Mouse (Mus musculus) neural tube, embryonic 12.5 days (tissue): ENCODE measurements around the gene Gm11361. TPM values are rescaled to one million over a fixed set of nuclear protein-coding genes. Genes with fewer than 3 reads are reported as not detected.
A peak's percentile ranks its signal among the peaks of the same experiment; 100 is the strongest.

ENCODE experiments used
- ATAC-seq: fragments of 200-750 bp; cut with Nextera tagmentation; 2 replicates; pipeline ENCODE4 v1.8.0; 2017; ENCODE audit warnings: low read depth, mild to moderate bottlenecking, moderate TSS enrichment, moderate library complexity; ENCODE audit not compliant: low FRiP score
- H3K27ac ChIP-seq: fragments of 300-500 bp; sonication (generic); 2 replicates; pipeline ENCODE4 v1.5.1; 2016
- H3K27me3 ChIP-seq: fragments of 300-500 bp; sonication (generic); replicated peaks from 2 replicates; pipeline ENCODE4 v1.6.1; 2016; ENCODE audit warnings: mild to moderate bottlenecking
- H3K36me3 ChIP-seq: fragments of 300-500 bp; sonication (generic); 2 replicates; pipeline ENCODE4 v1.6.1; 2016; ENCODE audit warnings: mild to moderate bottlenecking
- H3K4me1 ChIP-seq: fragments of 300-500 bp; sonication (generic); 2 replicates; pipeline ENCODE4 v1.6.1; 2016
- H3K4me2 ChIP-seq: fragments of 300-500 bp; sonication (generic); replicated peaks from 2 replicates; pipeline ENCODE4 v1.6.1; 2016; ENCODE audit warnings: mild to moderate bottlenecking
- H3K4me3 ChIP-seq: fragments of 300-500 bp; sonication (generic); 2 replicates; pipeline ENCODE4 v1.5.1; 2016
- H3K9ac ChIP-seq: fragments of 300-500 bp; sonication (generic); 2 replicates; pipeline ENCODE4 v1.6.1; 2016; ENCODE audit warnings: mild to moderate bottlenecking
- H3K9me3 ChIP-seq: fragments of 300-500 bp; sonication (generic); 2 replicates; pipeline ENCODE4 v1.6.1; 2016; ENCODE audit warnings: mild to moderate bottlenecking
- WGBS: fragments of 180-500 bp; shearing (Covaris S2); methylation state at CpG from one replicate; pipeline ENCODE4 v1.1.7; 2016; 5-methylcytosine and 5-hydroxymethylcytosine counted together
- polyA plus RNA-seq: library from polyadenylated mRNA; unstranded; fragments of >200 nt; fragmentation: Nextera tagmentation; extraction: Ambion mirVana; gene quantifications from 2 replicates; pipeline ENCODE4 v1.2.1, GENCODE M21; 2016

Gm11361 gene
- polyA plus RNA-seq = 1.2 and 1.8 TPM in 2 replicates

DNA sequence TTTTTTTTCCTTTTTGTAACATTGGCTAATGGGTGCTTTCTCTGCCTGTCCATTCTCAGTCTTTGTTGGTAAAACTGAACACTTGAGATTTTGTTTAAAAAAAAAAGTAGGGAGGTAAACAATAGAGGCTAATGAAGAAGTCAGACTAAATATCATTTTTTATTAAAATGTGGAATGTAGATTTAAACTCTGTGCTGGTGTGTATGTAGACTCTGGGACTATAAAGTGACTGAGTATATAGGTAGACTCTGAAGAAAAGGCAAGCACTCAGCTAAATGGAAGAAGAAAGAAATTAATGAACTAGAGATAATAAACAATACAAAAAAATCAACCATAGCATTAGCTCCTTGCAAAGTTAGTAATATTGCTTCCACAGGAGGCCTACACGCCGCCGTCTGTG is at the start of gene Gm11361:
Gm11361 (plus strand) TSS at position 301 of the 400 bp plus-strand sequence.
- H3K27me3 ChIP-seq = no peaks in the 10 kb centered on the region
- H3K4me3 ChIP-seq = no peak within 1 kb of the TSS
- no peak for ATAC-seq
- H3K27ac ChIP-seq = no peak within 1 kb of the TSS
- no peak within 1 kb of the TSS for H3K4me2 ChIP-seq
- H3K4me1 ChIP-seq = no peaks in the 10 kb centered on the region
- no peaks in the 10 kb centered on the region for H3K9me3 ChIP-seq
- H3K36me3 ChIP-seq = no peaks in the 10 kb centered on the region
- H3K9ac ChIP-seq = no peak within 1 kb of the TSS
- 94% methylated on average over 3 of the region's 3 CpGs for WGBS

DNA sequence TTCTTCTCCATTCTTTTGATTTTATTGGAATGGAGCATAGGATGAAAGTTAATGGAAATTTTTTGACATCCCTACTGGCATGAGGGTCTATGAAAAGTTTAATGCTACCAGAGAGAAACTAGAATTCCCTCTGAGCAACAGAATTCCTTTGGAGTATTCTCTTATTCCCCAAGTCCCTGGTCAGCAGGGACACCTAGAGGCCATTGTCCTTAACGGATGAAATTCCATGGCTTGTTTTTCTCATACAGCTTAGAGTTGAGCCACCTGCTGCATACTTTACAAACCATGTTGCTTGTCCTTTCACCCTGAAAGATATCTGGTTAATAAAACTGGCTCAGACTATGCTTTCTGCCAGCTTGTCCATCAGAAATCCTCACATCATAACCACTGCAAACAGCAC is 7.1 kb downstream of the Gm11361 start:
- no peaks in the 10 kb centered on the region for H3K27me3 ChIP-seq
- H3K36me3 ChIP-seq = no peaks in the 10 kb centered on the region
- no peaks in the 10 kb centered on the region for H3K4me1 ChIP-seq
- H3K9ac ChIP-seq = no peak overlapping the region
- ATAC-seq = no peak
- H3K4me3 ChIP-seq = no peak overlapping the region
- H3K4me2 ChIP-seq = no peak overlapping the region
- WGBS = 22% methylated on average over 1 of the region's 1 CpGs
- no peaks in the 10 kb centered on the region for H3K9me3 ChIP-seq
- no peak overlapping the region for H3K27ac ChIP-seq

DNA sequence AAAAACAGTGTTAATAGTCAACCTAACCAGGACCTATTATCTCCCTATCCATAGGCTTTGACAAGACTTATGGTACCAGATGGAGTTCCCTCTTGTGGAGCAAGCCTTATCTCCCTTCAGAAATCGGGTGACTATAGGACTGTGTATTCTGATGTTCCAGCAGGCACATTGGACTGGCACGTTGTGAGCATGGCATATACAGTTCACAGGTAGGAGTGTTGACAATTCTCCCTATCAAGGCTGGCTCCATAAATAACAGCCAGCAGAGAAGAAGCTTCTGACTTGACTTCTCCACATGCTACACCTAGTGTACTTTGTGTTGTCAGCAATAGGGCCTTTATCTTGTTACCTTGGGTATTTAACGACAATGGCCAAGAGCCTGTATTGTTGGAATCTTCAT is 30.0 kb downstream of the Gm11361 start:
- ATAC-seq = no peak

DNA sequence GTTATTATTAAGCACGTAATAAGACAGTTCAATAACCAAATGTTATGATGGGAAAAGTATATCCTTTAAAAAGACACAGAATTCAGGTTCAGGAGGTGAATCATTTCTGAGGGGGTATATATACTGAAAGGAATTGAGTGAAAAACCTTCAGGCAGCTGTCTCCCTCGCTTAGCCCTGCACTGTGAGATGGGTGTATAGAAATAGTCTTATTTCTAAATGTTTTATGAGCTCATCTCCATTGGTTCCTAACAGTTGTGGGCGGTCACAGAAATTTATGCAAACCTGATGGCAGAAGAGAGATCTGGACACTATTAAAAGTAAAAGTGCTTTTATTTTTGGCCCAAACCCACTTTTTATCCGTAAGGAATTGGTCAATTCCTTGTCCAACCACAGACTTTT is 36.9 kb downstream of the Gm11361 start:
- Histone ChIP-seq H3K27me3 (no peaks in the 10 kb centered on the region), H3K9me3 (no peaks in the 10 kb centered on the region), H3K9ac (no peak overlapping the region), H3K4me2 (no peak overlapping the region), H3K4me1 (peaks cover 14% of the 10 kb centered on the region), H3K27ac (no peak overlapping the region), H3K4me3 (no peak overlapping the region), H3K36me3 (no peaks in the 10 kb centered on the region)
- WGBS = 66% methylated on average over 4 of the region's 4 CpGs
- no peak for ATAC-seq

More for the DNA sequence above, 30.0 kb downstream of the Gm11361 start:
- Histone ChIP-seq H3K27me3 (no peaks in the 10 kb centered on the region), H3K9ac (no peak overlapping the region), H3K36me3 (no peaks in the 10 kb centered on the region), H3K27ac (no peak overlapping the region), H3K9me3 (no peaks in the 10 kb centered on the region), H3K4me3 (no peak overlapping the region), H3K4me1 (no peaks in the 10 kb centered on the region), H3K4me2 (no peak overlapping the region)
- WGBS = 90% methylated on average over 3 of the region's 3 CpGs

DNA sequence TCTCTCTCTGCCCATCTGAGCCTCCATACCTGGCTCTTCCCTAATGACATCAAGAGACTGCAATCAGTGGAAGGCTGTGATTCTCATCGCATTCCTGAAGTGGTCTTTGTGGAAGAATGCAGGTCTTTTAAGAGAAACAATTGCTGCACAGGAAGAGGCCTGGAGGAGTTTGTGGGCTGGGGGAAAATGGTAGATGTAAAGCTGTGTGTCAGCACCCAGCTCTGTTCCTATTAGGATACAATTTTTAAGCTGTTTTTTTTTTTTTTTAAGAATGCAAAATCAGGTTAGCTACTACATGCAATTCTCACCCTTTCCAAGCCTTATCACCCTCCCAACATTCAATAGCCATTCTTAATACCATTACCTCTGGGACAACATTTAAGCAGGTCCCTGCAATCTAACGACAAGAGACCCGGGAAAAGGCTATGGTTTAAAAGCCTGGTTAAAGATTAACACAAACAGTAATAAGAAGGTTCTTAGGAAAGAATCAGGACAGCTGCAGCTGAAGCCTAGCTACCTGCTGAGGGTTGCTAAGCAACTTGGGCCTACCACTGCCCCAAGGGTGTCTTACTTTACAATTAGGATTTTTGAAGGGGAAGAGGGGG is 37.5 kb downstream of the Gm11361 start:
- Histone ChIP-seq H3K27me3 (no peaks in the 10 kb centered on the region), H3K4me1 (peaks cover 14% of the 10 kb centered on the region), H3K4me3 (no peak overlapping the region), H3K9ac (no peak overlapping the region), H3K4me2 (peak overlapping the region; percentile 33; the same call in 1 of the 2 replicates), H3K36me3 (no peaks in the 10 kb centered on the region), H3K27ac (no peak overlapping the region; the same call in 1 of the 2 replicates), H3K9me3 (no peaks in the 10 kb centered on the region)
- peak; percentile 82 for ATAC-seq
- 4% methylated on average over 3 of the region's 3 CpGs for WGBS

DNA sequence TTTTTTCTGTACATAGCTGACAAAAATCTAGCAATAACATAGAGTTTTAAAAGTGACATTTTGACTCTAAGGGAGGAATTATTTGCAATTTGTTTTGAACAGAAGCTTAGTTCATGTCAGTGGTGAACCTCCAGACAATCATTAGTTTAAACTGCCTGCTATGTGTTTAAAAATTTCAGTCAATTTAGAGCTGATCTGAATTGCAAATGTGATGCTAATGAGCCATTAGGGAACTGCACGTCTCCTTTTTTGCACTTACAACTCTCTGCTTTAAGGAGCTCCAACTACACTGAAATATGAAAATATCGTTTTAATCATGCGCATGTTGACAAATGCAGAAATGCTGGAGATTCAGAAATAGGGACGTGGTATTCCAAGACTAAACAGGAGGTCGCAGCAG is 38.2 kb downstream of the Gm11361 start:
- H3K4me1 ChIP-seq = peaks cover 14% of the 10 kb centered on the region
- no peaks in the 10 kb centered on the region for H3K9me3 ChIP-seq
- H3K27me3 ChIP-seq = no peaks in the 10 kb centered on the region
- H3K36me3 ChIP-seq = no peaks in the 10 kb centered on the region
- 0 out of 2 replicates have a peak, but pooled peaks have one; percentile 61 for ATAC-seq
- H3K4me2 ChIP-seq = no peak overlapping the region
- H3K27ac ChIP-seq = no peak overlapping the region
- H3K4me3 ChIP-seq = no peak overlapping the region
- 41% methylated on average over 5 of the region's 5 CpGs for WGBS
- H3K9ac ChIP-seq = no peak overlapping the region

DNA sequence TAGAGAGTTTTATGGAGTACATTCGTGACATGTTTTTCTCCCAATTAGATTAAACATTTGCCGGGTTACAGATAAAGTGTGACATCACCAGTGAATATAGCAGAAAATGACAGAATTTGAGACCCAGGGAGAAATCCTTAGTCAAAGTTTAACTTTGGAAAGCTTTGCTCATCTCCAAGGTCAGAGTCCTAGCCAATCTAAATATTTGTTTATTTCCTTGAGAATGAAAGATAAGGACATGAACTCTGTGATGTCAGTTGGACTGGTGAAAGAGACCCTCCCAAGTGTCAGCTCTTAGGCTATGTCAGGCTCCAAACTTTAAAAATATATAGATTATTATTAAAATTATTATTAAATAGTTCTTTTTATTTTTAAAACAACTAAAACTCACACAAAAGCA is 39.8 kb downstream of the Gm11361 start:
- Histone ChIP-seq H3K36me3 (no peaks in the 10 kb centered on the region), H3K4me2 (no peak overlapping the region), H3K9me3 (no peaks in the 10 kb centered on the region), H3K4me1 (peaks cover 14% of the 10 kb centered on the region), H3K4me3 (no peak overlapping the region), H3K9ac (no peak overlapping the region), H3K27me3 (no peaks in the 10 kb centered on the region), H3K27ac (no peak overlapping the region)
- 90% methylated on average over 2 of the region's 2 CpGs for WGBS
- no peak for ATAC-seq

DNA sequence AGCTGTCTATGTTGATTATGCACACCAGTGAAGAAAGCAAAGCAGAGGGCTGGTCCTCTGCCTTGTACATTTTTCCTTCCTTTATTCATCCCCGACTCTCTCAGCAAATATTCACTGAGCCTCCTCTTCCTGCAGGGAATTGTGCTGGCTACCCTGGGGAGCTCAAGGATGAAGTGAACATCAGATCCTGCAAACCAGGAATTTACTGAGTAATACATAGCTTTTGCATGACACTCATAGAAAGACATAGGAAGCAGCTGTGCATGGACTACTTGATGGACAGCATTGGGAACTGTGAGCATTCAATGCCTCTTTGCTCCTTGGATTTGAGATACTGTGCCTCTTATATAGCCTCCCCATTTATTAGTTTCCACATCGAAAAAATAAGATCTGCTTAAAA is 40.2 kb downstream of the Gm11361 start:
- H3K36me3 ChIP-seq = no peaks in the 10 kb centered on the region
- H3K4me3 ChIP-seq = no peak overlapping the region
- peaks cover 14% of the 10 kb centered on the region for H3K4me1 ChIP-seq
- no peak overlapping the region for H3K4me2 ChIP-seq
- WGBS = 74% methylated on average over 2 of the region's 2 CpGs
- H3K27me3 ChIP-seq = no peaks in the 10 kb centered on the region
- no peak overlapping the region for H3K9ac ChIP-seq
- H3K9me3 ChIP-seq = no peaks in the 10 kb centered on the region
- ATAC-seq = no peak
- H3K27ac ChIP-seq = no peak overlapping the region

Other genes with a start within 250 kb of the Gm11361 start
- not detected in 2 replicates for gene Prl4a1, start 241.3 kb upstream of the Gm11361 start, polyA plus RNA-seq
- not detected in 2 replicates for gene Prl5a1, start 115.0 kb upstream of the Gm11361 start, polyA plus RNA-seq